Mouse (Mus musculus): ENCODE data around the gene Tmem240. TPM values are rescaled to one million over a fixed set of nuclear protein-coding genes. Genes with fewer than 3 reads are reported as not detected.
A peak's percentile ranks its signal among the peaks of the same experiment; 100 is the strongest.
"Not testable (repeated sequence)": the region's sequence is repeated elsewhere in the genome, so short reads cannot be mapped to it uniquely, and the experiment has no call there.

Gene Tmem240
- total RNA-seq, 2 experiments from 2014 or later: 38.0 to 39.7 TPM

DNA sequence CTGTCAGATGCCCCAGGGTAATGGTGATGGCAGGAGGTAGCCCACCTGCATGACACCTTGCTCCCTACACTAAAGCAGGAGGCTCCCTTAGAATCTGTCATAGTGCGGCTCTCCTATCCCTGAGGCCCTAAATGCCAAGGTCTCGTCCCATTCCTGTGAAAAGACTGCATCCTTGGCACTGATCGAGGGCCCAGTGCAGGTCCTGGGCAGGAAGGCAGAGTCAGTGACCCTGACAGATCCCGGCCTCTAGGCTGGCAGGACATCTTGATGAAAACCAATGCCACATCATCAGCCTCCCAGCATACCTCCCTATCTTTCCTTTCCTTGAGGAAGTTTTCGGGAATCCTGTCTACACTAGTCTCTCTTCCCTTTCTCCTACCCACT lies 34.9 kb downstream of the Tmem240 start:
- no peak for DNase-seq (ENCODE audit: extremely low spot score in 1 of 2, low spot score in 1 of 2)

DNA sequence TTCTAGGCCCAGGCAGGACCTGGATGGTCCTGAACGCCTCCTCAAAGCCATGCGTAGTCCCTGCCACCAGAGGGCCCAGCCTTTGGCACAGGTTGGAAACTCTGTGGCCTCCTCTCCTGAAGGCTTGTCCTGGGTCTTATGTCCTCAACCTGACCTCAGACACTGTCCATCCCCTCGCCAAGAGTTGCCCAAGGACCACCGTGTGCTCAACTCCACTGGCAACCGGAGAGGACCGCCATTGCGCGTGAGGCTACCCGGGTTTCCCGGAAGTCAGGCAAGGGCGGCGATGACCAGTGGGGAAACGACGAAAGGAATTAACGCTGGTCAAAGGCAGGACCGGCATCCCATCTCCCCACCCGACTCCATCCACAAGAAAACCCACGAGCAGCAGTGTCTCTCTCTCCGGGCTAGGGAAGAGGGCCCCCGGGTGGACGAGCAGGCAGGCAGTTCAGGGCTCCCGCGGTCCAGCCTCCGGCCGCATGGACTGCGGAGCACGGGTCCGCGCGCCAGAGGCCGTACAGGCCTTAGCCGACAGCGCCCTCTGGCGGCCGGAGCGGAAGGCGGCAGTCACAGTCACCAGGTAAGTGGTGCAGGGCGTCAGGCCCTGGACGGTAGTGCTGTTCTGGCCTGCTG lies 35.4 kb downstream of the Tmem240 start:
- DNase-seq (ENCODE audit: extremely low spot score in 1 of 2, low spot score in 1 of 2): peak; percentile 90 to 95

DNA sequence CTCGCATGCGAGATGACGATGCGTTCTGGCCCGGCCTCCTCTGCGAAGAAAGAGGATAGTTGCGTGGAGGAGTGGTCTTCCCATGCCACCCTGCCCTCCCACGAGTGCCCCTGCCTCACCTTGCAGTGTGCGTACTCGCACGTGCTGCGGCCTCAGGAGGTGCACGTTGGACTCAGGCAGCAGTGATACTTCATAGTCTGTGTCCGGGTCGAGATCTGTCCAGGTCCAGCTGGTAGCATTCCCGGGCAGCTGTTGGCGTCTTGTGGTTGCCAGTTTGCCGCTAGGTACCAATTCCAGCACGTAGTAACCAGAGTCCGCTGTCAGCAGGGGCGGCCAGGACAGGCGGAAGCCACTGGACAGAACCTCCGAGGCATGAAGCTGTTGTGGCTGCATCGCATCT lies 36.0 kb downstream of the Tmem240 start:
- DNase-seq (ENCODE audit: extremely low spot score in 1 of 2, low spot score in 1 of 2): no peak

DNA sequence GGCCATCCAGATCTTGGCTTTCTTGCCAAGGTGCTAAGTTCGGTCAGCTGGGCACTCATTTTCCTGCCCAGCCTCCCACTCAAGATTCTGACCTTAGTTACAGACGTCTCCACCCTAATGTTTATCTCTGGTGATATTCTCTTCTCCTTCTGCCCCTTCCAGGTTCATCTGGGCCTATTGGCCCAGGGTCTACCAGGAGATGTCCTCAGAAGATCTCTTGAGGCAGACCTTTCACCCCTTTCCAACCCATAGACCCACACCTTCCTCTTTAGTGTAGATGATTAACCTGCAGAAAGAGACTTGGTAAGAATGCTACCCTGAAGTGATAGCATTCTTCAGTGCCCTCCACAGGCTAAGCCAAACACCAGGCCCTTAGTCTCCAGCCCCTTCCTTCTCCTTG lies 37.1 kb downstream of the Tmem240 start:
- no peak for DNase-seq (ENCODE audit: extremely low spot score in 1 of 2, low spot score in 1 of 2)

DNA sequence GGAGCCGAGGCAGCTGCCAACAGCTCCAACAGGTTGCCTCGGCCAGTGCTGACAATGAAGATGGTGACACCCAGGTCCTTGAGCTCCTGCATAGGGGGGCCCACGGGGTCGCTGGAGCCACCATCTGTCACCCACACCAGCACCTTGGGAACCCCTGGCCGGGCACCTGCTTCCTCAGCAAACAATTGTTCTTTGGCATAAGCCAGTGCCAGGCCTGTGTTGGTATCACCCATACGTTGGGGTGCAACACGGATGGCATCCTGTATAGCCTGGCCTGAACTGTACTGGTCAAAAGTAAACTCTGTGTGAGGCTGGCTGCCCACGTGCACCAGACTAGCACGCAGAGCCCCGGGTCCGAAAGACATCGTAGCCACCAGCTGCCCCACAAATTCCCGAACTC lies 38.2 kb downstream of the Tmem240 start:
- no peak for DNase-seq (ENCODE audit: extremely low spot score in 1 of 2, low spot score in 1 of 2)

DNA sequence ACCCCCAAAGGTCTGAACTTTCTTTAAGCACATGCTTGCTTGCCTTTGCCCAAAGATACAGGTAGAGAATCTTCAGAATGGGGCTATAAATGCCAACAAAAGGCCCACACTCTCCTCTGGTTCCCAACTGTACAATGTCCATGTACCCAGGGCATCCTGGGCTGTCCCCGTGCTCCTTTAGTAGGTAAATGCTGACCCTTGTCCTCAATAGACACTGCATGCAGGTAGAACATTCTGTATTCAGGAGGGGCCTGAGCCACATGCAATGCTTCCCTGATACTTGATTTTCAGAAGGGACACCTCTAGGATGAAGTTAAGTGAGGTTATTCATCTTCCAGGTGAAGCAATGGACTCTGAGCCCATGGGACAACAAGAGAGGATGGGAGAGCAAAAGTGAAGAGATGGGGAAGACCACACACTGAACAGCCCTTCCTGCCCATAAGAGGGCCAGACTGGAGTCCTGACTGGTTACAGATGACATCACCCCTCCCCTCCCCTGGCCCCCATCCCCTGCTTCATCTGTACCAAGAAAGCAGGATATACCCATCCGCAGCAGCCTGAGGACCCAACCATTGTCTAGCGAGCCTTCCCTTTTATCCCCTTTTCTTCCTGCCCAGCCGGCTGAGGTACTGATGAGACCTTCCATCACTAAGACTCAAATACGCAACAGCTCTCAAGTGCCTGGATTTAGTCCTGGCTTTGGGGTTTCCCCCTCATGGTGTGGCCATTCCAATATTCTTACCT lies 38.9 kb downstream of the Tmem240 start:
- no peak for DNase-seq (ENCODE audit: extremely low spot score in 1 of 2, low spot score in 1 of 2)

DNA sequence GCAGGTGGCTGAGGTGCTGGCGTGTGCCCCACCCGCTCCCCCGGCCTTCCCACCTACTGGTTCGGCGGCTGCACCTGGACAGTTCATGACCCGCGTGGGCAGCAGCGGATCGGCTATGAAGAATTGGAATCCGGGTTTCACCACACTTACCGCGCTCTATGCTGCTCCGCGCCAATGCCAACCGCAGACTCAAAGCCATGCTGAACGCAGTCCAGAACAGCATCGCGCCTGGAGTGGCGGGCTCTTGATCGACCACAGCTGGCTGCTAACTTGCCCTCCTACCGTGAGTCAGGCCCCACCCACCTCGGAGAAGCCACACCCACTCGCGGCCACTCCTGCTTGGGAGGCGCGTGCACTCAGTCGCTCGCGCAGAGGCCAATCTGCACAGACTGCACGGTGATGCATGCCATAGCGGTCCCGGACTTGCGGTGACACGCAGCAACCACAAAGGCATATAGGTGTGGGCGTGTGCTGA lies 39.7 kb downstream of the Tmem240 start, which contains the start of gene Vwa1:
TSS of gene Vwa1 (minus strand) at position 419 of the 475 bp plus-strand sequence.
- DNase-seq (ENCODE audit: extremely low spot score in 1 of 2, low spot score in 1 of 2): peak; percentile 69 to 71

DNA sequence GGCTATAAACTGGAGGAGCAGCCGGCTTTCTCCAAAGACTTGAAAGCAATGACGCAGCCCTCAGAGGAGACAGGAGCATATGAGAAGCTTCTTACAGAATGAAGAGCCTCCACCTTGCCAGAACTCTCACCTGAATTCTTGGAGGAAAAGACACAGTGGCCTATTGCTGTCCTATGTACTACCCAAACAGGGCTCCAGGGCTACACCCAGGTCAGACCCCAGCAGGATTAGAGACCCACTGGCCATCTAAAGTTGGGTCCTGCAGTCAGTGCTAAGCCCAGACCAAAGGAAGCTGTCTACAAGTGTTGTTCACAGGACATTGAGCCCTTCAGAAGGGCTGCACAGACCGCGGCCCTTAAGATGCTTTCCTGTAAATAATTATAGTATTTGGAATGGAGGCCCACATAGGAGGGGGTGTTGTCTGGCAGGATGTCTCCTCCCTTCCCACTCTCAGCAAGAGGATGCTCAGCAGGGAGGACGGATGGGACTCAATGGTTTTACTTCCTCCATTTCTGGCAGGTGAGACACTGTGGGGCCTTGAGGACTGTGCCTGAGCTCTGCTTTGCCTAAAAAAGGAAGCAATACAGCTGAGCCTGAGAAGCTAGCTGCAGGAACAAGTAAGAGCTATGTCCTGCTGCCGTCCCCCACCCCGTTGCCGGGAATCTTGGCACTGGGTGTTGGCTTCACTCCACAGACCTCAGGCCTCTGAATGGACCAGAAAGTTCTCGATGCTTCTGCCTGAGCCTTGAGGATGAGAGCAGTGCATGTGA lies 40.6 kb downstream of the Tmem240 start:
- peak in 1 of 2 experiments; percentile 36 for DNase-seq (ENCODE audit: extremely low spot score in 1 of 2, low spot score in 1 of 2)

DNA sequence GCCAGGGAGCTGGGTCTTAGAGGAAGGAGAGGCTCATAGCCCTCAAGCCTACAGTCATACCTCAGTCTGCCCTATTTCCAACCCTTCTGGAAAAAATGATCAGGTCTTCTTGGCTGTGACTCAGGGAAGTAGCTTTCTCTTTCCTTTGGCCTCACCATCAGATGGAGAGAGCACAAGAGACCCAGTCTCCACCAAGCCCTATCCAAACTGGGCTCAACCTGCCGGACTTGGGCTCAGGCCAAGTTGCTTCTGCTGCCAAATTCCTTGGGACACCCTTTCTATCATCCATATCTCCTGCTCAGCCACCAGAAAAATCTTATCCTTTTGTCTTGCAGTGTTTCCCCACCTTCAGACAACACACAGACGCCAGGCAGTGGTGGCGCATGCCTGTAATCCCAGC lies 41.3 kb downstream of the Tmem240 start:
- DNase-seq (ENCODE audit: extremely low spot score in 1 of 2, low spot score in 1 of 2): no peak

DNA sequence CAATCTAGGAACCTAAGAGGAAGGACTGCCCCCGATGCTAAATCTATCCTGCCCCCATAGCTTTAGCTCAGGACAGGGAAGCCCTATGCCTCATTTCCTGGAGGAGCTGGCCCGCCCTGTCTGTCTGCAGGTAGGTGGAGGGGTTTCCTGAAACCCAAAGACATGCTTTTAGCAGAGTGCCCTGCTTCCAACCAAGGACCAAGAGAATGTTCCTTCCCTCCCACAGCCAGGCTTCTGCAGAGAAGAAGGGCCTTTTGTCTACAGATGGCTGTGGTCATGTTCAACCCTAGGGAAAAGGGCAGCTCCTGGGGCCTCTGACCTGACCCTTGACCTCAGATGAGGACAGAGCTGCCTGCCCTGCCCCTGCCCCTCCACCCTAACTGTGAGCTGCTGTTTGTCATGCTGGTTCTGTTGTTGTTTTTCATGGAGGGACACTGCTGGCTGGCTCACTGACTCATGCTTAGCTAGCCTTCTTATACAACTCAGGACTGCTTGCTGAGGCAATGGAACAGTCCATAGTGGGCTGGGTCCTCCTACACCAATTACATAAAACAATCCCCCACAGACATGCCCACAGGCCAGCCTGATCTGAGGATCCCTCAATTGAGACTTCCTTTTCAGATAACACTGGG lies 42.2 kb downstream of the Tmem240 start:
- no peak for DNase-seq (ENCODE audit: extremely low spot score in 1 of 2, low spot score in 1 of 2)

DNA sequence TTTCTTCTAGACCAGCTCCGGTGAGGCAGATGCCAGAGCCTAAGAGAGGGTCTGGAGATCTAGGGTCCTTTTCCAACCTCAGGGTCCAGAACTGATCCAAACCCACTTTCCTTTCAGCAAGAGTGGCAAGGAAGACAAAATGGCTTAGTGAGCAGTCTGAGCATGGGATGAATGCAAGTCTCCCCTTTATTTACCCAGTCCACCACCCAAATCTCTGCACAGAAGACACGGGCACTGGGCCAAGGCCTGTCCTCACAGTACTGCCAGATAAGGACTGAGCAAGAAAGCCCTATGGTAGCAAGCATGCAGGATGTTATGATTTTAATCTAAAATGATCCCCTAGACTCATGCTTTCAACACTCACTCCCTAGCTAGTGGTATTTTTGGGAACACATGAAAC lies 43.2 kb downstream of the Tmem240 start:
- DNase-seq (ENCODE audit: extremely low spot score in 1 of 2, low spot score in 1 of 2): no peak

DNA sequence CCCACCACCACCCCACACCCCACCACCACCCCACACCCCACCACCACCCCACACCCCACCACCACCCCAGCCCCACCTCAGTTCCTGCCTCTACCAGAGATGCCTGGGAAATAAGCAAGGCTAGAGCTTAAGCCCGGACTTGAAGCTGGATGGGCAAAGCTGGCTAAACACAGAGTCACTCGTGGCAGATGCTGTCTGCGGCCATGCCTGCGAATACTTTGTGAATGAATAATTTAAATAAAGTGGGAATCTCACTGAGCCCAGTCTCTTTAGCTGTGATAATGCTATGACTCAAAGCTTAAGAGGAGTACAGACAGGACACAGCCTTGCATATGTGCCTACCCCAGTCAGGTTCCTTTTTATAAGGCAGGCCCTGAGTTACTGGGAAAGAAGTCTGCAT lies 44.9 kb downstream of the Tmem240 start:
- DNase-seq (ENCODE audit: extremely low spot score in 1 of 2, low spot score in 1 of 2): no peak

DNA sequence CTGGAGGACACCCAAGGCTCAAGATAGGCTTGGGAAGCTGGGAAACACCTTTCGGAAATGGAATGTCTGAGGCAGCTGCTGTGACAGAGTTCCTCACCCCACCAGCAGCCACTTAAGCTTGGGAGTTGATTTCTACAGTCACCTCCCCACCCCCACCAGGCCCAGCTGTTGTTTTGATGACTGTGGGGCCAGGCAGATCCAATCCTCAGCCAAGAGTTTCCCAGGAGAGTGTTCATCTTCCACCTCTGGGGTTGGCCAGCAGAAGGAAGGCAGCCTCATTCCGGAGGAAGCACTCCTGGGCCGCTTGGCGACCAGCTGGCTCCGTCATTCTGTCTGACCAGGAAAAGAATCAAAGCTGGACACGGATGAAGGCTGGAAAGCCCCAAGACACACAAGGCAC lies 46.3 kb downstream of the Tmem240 start:
- DNase-seq (ENCODE audit: extremely low spot score in 1 of 2, low spot score in 1 of 2): no peak

DNA sequence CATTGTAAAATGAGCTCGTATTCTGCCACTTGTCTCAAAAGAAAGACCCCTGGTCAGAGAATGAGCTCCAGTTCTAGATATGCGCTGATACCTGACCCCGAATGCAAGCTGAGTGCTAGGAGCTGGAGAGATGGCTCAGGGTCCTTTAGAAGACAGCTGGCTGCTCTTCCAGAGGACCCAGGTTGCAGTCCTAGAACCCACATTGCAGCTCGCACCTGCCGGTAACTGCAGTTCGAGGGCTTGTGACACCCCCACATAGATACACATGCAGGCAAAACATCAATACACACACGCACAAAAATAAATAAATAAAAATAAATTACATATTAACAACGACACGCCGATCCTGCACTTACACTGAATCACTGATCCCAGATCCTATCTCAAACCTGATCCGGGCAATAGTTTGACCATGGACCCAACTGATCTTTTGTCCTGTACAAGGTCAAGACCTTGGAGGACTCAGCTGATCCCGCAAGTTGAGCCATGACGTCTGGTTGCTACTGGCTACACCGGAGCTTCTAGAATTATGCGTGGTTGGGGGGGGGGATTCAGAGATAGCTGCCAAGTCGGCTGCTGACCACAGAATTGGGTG lies 49.0 kb downstream of the Tmem240 start:
- no peak for DNase-seq (ENCODE audit: extremely low spot score in 1 of 2, low spot score in 1 of 2)

DNA sequence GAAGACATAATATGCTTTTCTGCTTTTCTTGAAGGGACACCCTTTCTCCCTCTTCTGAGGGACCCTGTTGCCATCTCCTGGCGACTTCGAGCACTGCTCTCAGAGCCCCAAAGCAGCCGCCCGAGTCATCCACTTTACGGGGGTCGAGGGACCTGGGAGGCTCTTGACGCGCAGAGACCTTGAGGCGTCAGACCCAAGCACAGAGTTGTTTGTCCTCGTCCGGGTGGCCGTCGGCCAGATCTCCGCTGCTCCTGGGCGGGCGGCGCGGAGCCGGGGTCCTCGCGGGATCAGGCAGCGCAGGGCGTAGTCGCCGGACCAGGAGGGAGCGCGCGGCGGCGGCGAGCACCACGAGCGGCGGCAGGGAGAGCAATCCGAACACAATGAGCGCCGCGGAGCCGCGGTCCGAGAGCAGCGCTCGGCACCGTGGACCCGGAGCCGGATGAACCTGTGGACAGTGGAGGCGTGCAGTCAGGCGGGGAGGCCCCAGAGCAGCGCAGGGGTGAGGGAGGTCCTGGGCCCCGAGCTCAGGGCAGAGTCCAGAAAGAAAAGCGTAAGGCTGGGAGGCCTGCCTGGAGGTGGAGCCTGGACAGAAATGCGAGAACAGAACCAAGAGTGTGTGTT lies 49.6 kb downstream of the Tmem240 start:
- DNase-seq (ENCODE audit: extremely low spot score in 1 of 2, low spot score in 1 of 2): peak; percentile 65 to 78

DNA sequence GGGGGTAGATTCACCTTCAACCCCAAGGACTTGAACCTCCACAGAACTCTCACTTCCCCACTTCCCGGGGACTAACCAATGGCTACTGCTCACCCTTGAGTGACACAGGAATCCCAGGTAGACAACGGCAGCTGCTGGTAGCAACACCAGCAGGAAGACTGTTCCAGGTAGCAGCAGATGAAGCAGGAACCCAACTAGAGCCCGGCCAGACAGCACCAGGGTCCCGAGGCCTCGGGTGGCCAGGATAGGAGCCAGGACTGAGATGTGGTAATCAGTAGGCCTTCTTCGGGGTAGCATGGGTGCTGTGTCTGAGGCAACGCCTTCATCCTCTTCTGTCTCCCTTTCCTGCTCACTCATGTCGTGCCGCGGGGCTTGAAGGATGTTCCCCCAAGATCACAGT lies 50.6 kb downstream of the Tmem240 start:
- DNase-seq (ENCODE audit: extremely low spot score in 1 of 2, low spot score in 1 of 2): no peak

DNA sequence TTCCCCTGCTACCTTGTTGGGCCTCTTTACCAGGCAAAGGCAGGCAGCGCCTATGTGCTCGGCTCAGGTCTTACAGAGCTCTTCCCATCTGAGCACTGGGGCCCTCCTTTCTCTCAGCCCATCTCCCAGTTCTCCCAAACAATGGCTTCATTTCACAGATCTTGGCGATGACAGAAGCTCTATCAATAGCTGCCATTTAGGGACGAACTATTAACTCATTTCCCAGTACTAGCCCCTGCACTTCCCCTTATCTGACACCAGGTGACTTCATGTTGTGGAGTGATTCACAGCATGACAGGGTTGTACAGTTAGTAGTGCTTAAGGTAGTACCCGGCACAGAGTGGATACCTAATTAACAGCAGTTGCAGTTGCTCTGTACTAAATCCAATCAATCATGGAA lies 51.2 kb downstream of the Tmem240 start, which contains the start of gene Tmem88b:
TSS of gene Tmem88b (minus strand) at position 56 of the 400 bp plus-strand sequence.
- no peak for DNase-seq (ENCODE audit: extremely low spot score in 1 of 2, low spot score in 1 of 2)

DNA sequence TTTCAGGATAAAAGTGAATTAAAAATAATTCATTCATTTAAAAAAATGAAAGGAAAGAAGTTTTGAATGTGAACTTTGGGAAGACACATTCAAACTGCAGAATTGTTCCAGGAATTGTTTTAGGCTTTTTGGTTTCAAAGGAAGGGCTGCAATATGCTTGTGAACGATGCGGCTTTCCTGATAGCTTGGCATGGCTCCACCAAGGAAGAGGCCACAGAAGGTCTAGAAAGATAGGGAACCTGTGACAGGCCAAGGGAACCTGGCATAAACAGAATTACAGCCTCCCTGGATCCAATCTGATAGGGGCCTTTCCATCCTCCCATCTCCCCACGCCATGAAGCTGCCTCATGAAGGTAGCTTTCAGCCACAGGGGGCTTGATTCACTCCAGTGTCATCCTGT lies 53.7 kb downstream of the Tmem240 start:
- no peak for DNase-seq (ENCODE audit: extremely low spot score in 1 of 2, low spot score in 1 of 2)

DNA sequence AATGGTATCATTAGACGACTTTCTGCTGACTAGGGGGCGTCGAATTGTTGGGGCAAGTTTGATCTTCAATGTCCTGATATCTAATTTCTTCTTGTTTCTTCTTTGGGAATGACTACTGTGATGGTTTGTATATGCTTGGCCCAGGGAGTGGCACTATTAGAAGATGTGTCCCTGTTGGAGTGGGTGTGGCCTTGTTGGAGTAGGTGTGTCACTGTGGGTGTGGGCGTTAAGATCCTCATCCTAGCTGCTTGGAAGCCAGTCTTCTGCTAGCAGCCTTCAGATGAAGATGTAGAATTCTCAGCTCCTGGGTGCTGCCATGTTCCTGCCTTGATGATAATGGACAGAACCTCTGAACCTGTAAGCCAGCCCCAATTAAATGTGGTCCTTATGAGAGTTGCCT lies 54.2 kb downstream of the Tmem240 start:
- not testable (repeated sequence) for DNase-seq (ENCODE audit: extremely low spot score in 1 of 2, low spot score in 1 of 2)

DNA sequence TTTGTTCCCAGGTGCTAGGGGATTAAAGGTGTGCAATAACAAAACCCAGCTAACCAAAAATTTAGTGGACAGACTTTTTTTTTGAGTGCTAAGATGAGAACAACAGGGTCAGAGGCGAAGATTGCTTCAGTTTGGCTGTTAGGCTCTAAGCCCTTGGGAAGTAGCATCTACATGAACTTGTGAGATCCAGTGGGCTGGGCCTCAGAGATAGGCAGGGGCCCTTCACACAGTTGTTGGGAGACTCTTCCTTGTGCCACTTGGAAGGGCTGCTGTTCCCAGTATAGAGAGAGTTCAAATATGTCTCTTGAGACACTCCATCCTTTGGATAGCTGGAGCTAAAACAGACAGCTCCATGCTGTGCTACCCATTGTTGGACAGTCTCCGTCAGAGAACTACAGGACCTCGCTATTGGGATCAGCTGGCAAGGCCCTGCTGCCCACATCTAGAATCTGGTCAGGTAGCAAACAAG lies 55.5 kb downstream of the Tmem240 start, which contains the start of gene Ankrd65:
TSS of gene Ankrd65 (plus strand) at position 419 of the 469 bp plus-strand sequence.
- no peak for DNase-seq (ENCODE audit: extremely low spot score in 1 of 2, low spot score in 1 of 2)

Measured in layer of hippocampus, postnatal 25 days (tissue).